Mouse (Mus musculus) naive thymus-derived CD4-positive, alpha-beta T cell, adult 2 months (primary cell): ENCODE measurements around the gene Nfatc3.

ENCODE experiments used
- DNase-seq: peaks from one replicate; pipeline ENCODE4 v3.0.0-alpha.2; 2011; ENCODE audit warnings: low read depth

Nfatc3 gene

DNA sequence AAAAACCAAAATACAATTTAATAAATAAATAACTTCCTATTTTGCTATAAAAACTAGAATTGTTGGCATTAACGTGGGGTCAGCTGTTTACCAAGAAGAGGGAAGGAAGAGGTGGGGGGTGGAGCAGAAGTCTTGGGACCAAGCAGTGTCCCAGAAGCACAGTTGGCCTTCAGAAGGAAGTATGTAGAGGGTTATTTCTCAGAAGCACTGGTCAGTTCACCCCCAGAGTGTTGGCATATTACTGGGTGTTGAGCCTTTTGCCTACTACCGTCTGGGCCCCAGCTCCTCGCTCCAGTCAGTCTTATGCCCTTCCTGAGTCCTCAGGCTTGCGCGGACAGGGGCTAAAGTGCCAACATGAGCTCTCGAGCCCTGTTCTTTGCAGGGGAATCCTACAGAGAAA lies 90.4 kb downstream of the Nfatc3 start:
- no peak for DNase-seq

DNA sequence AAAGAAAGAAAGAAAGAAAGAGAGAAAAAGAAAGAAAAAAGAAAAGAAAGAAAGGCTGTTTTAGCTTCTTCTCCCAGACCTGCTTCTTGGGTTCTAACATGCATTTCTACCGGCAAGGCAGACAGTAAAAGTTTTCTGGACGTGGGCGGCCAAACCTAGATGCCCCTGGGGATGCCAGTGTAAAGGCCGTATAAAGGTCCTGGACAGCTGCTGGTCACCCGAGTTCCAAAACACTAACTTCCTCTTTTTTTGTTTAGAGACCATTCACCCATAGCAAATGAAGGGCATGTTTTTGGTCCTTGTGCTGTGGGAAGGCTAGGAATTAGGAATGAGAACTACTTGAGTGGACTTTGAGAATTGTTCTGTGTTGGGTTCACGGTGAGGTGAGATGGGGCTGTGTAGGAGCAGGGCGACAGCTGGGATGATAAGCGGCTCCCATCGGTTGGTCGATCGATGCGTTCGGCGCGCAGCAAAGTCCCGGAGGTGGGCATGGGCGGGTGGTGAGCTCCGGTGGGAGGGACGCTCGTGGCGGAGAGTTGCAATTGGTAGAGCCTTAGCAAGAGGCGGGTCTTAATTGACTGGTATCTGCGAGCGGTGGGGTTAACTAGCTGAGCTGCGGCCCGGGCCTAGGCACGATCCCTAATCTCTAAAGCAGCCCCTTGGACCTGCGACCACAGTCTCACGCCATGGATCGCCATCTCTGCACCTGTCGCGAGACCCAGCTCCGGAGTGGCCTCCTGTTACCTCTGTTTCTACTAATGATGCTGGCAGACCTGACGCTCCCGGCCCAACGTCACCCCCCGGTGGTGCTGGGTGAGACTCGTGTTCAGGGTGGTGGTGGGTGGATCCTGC lies 91.4 kb downstream of the Nfatc3 start, which contains the start of gene Pla2g15:
TSS of gene Pla2g15 (plus strand) at position 599 of the 852 bp plus-strand sequence.
- DNase-seq: peak; percentile 94

DNA sequence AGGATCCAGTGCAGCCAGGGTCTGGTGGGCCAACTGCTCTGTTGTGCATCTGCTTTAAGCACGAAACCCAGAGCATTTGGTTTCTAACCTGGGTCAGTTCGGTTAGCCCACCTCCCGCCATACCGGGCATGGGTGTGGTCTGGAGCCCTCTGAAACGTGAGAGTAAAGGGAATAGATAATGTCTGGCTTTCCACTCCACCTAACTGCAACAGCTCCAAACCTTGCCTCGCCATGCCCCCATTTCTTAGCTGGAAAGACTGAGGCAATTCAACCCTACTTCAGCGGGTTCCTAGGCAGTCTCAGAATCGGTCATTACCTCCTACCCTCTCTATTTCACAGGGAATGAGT lies 92.0 kb downstream of the Nfatc3 start:
- no peak for DNase-seq

DNA sequence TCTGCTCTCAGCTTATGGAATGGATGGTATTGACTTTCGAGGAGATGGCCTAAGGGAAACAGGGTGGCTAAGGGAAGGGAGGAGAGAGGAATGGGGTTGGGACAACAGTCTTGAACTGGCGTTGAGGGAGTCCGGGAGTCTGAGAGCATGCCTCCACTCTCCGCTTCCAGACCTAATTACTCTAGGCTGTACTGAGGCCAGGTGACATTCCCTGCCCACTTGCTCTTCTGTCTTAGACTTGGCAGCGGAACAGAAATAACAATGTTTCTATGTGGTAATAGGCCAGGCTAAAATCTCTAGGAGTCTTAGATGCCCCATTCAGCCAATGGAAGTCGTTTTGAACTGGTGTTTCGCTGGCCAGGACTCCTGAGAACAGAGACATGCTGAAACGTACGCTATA lies 92.4 kb downstream of the Nfatc3 start:
- no peak for DNase-seq

DNA sequence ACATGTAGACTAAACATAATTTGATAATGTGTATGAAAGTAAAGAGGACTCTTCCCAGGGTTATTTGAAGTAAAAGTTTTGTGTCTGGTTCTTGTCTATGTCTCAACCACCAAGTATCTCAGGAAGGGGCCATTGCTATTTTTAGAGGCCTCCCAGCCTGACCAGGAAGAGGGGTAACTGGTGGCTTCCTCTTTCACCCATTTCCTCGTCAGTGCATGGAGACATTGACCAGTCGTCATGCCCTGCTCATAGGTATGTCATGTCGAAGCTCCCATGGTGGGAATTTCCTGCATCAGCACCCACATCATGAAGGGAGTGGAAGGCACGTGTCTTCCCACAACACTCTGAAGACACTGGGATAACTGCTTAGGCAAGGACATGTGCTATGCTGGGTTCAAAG lies 94.2 kb downstream of the Nfatc3 start:
- DNase-seq: no peak

DNA sequence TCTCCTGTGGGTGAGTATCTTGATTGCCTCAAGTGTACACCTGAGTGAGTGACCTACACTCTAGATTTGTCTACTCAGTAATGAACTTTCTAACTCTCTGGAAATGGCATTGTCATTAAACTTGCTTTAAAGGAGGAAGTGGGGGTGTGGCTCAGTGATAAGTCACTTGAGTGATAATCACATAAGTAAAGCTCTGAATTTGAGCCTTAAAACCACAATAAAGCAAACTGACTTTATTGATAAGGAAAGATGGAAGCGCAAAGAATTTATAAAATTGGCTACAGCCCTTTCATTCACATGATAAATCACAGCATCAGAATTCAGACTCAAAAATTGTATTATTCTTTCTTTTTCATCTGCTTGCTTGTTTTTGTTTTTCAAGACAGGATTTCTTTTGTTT lies 98.8 kb downstream of the Nfatc3 start:
- DNase-seq: no peak

DNA sequence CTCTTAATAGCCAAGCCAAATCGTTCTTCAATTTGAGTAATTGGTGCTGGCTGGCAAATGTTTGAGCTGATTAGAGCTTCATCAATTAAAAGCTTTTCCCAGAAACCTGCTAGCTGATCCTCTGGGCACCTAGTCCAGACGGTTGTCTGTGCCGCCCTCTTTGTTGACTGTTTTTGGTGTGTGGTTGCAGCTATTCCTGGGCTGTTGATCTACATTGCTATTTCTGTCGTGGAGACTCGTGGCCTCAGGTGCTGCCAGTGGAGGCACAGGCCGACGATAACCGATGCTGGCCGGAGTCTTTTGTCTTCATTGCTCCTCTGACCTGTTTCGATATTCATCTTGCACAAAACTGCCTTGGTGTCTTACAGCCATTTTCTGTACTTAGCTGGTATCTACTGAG lies 99.7 kb downstream of the Nfatc3 start:
- DNase-seq: no peak

DNA sequence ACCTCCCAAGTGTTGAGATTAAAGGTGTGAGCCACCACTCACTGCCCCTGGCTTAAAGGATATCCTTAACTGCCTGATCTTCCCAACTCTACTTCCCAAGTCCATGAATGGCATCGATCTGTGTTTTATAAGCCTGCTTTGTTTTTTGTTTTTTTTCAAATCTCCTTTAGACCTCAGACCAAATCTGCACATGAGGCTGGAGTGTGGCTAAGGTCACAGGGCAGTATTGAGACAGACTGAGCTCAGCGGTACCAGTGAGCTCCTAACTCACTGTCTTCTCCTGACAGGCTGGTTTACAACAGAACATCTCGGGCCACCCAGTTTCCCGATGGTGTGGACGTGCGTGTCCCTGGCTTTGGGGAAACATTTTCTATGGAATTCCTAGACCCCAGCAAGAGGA lies 101.2 kb downstream of the Nfatc3 start:
- no peak for DNase-seq

DNA sequence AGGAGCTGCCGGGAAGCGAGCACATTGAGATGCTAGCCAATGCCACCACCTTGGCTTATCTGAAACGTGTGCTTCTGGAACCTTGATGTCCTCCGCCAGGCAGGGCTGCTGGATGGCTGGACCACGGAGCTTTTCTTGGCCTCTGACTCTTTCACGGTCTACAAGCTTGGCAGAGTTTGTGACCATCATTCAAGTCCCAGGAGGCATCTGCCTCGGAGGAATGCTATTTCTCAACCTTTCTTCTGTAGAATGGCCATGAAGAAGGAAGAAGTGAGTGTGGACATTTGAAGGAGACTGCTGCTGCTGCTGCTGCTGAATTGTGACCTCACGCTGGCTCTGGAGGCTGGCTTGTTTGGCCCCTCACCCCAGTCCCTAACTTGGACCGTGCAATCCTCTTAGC lies 104.6 kb downstream of the Nfatc3 start:
- no peak for DNase-seq

DNA sequence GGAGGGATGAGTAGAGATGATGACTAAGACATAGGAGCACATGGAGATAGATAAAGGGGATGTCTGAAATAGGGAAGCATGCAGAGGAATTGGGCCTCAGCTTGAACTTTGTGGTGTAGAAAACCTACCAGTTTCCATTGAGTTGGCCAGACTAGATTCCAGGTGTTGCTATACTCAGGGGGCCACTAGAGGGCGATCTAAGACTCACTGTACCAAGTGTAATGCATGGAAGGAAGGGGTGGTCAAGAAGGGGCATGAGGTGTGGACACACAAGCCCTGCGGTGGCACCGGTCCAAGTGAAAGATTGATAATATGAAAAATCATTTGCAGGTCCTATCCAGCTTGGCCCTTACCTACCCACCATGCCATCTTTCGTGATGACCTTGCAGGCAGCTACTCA lies 106.8 kb downstream of the Nfatc3 start:
- peak; percentile 85 for DNase-seq

DNA sequence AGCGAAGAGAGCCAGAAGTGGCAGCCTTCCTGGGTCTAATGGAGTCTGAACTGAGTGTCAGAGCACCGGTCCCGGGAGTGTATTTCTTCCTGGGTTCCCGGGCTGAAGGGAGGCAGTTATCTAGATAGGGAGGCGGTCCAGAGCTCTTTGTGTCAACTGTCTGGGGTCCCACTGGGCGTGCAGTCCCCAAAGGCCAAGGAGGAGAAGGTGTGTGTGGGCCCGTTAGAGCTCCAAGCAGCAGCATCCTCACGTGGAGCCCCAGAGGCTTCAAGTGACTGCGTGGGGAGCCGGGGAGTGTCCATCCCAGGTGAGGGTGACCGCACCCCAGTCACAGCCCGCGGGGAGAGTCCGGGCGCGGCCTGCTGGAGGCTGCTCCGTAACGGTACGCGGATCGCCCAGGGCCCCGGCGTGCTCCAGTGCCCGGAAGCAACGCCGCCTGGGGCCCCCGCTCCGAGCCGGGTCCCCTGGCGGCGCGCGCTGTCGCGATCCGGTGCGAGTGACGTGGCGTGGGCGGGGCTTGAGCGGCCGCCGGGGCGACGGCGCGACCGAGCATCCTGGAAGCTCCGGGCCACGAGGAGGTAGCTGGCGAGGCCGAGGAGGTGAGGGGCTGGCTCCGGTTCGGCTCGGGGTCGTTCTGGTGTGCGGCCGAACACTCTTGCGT lies 109.8 kb downstream of the Nfatc3 start, which contains the start of gene Slc7a6:
TSS of gene Slc7a6 (plus strand) at position 502 of the 661 bp plus-strand sequence.
- peak; percentile 92 for DNase-seq

DNA sequence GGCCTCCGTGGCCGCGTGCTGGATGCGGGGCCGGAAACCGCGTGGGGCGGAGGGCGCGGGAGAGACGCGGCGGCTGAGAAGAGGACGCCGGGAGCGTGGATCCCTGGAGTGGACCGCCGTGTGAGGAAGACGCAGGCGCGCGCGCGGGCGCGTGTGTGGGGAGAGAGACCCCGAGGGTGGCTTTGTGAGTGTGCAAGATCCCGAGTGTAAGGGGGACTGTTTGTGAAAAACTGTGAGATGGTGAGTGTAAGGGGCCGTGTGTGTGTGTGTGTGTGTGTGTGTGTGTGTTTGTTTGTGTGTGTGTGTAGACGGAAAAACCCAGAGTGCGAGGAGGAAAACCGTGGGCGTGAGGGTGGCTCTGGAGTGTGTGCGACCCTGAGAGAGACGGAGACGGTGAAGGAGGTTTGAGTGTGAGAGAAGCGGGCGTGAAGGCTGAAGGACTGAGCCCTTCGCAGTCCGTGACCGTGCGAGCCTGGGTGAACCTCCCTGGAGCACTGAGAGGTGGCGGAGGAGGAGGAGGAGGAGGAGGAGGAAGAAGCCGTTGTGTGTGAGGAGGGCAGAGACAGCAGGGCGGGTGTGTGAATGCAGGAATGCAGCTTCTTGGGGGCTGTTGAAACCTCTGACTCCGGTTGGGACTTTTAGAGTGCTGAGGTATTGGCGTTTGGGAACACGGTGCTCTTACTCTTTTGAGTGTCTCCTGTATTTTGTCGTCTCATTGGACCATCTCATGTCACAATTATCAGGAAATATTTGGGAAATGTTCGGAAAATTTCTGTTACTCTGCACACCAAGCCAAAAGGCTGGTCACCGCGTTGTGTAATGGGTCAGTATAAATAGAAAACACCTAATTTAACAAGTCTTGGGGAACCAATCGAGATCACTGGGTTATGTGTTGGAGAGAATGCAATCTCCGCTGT lies 110.6 kb downstream of the Nfatc3 start:
- DNase-seq: no peak

DNA sequence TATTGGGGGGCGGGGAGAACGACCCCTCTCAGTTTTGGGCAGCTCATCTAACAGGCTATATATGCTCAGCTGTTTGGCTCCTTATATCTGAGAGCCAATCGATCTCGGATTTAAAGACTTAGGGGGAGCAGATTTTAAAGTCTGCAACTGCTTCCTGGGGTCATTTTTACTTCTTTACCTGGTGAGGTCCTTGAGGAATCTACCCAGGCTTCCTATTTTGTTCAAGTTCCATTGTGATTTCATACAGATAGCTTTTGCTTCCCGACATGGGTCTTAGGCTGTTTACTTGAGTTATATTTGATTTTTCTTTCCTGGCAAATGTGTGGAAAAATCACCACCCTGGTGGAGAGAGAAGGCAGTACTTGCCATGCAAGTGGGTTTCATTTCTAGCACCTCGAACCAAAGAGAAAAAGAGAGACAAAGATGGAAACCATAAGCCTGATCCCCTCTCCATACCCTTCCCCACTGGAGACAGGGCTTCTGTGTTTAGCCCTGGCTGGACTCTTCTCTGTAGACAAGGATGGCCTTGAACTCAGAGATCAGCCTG lies 111.4 kb downstream of the Nfatc3 start:
- peak; percentile 38 for DNase-seq

DNA sequence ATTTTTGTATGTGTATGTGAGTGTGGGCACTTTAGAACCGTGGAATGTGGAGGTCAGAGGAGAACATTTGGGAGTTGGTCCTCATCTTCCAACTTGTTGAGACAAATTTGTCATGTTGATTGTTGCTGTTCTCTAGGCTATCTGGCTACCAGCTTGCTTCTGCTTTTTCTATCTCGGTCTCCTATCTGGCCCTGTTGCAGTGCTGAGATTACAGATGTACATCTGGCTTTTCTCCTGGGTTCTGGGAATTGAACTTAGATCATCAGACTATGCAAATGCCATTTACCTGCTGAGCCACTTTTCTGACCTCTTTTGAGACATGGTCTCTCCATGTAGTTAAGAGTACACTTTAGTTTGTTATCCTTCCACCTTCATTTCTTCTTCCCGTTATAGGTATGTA lies 114.9 kb downstream of the Nfatc3 start:
- DNase-seq: no peak

DNA sequence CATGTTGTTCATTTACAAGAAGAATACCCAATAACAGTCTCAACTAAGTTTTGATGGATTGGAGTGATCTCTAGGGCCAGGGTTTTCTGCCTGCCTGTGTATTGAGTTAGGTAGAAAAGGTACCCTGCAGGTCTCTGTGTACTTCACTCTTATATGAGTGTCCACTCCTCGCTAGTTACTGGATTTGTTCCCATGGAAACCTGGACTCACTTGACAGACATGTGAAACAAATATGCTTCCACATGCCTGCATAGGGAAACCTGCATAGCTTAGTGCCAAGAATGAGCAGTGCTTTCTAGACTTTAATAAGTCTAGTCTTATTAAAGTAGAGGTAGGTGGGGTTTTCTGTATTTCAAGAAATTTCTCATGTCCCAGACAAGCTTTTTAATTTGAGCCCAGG lies 118.3 kb downstream of the Nfatc3 start:
- no peak for DNase-seq

DNA sequence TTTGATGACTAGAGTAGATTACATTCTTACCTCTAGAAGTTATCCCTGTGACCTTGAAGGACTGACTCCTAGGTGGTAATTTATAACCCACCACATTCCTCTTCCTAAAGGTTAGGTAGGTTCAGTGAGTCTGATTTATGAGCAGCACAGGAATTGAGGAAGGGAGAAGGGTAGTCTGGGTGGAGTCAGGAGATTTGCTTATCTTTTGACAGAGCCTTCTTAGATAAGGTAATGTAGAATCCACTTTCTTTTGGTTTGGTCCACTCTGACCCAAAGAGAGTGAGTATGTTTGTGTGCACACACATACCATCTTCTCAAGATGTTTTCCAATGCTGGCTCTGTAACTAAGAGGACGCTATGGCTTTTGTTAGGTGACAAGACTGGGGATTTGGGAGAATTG lies 119.0 kb downstream of the Nfatc3 start:
- no peak for DNase-seq

DNA sequence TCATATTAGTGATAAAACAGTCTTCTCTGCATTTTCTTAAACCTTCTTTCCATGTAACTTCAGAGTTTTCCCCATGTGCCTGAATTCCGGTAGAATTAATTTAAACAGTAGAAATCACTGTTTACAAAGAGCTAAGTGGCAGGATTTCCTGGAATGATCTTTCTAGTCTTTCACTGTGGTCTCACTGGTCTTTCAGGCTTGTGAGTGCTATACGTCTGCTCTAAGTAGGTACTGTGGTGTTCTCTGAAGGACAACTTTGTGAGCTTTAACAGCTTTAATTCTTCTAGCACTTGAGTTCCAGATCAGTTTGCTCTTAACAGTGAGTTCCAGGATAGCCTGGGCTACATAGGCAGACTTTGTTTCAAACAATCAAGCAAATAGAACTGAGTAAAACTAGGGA lies 119.8 kb downstream of the Nfatc3 start:
- DNase-seq: no peak
